Mouse (Mus musculus): ENCODE measurements around the gene Atp11c. TPM values are rescaled to one million over a fixed set of nuclear protein-coding genes. Genes with fewer than 3 reads are reported as not detected.
A peak's percentile ranks its signal among the peaks of the same experiment; 100 is the strongest.

Atp11c gene
- polyA plus RNA-seq, 1 experiment from 2014 or later: 10.7 TPM

- Histone ChIP-seq H3K27ac (ENCODE audit: low read depth) (peak overlapping the region; percentile 95), H3K9me3 (ENCODE audit: control insufficient read depth, low read length) (no peaks in the 10 kb centered on the region), H3K4me2 (ENCODE audit: low read length) (peak overlapping the region; percentile 33), H3K36me3 (ENCODE audit: control insufficient read depth, insufficient read depth, low read length) (no peaks in the 10 kb centered on the region), H3K4me1 (replicated peaks; ENCODE audit: control insufficient read depth, insufficient read depth, low read length) (no peaks in the 10 kb centered on the region), H3K27me3 (replicated peaks; ENCODE audit: control insufficient read depth, insufficient read depth, low read length) (no peaks in the 10 kb centered on the region), H3K9ac (ENCODE audit: low read length) (peak overlapping the region; percentile 87), H3K4me3 (ENCODE audit: low read depth, low read length) (peak overlapping the region; percentile 55)
- 3% methylated on average over 16 of the region's 17 CpGs for WGBS
- ATAC-seq (replicated peaks; ENCODE audit: low FRiP score, low TSS enrichment, low read depth): peak; percentile 90
- DNase-seq (ENCODE audit: low spot score): no peak
These were observed 187.8 kb downstream of the Atp11c start for GRCm38 (mm10) chrX:60404668-60405044.

GRCm38 (mm10) chrX:60403764-60404667 is 188.5 kb downstream of the Atp11c start:
- DNase-seq (ENCODE audit: low spot score) (peak; percentile 87), ATAC-seq (replicated peaks; ENCODE audit: low FRiP score, low TSS enrichment, low read depth) (peak; percentile 86)
- Histone ChIP-seq H3K36me3 (ENCODE audit: control insufficient read depth, insufficient read depth, low read length) (no peaks in the 10 kb centered on the region), H3K4me2 (ENCODE audit: low read length) (peak overlapping the region; percentile 55), H3K27me3 (replicated peaks; ENCODE audit: control insufficient read depth, insufficient read depth, low read length) (no peaks in the 10 kb centered on the region), H3K9ac (ENCODE audit: low read length) (peak overlapping the region; percentile 87), H3K27ac (ENCODE audit: low read depth) (peak overlapping the region; percentile 95), H3K4me3 (ENCODE audit: low read depth, low read length) (peak overlapping the region; percentile 55), H3K4me1 (replicated peaks; ENCODE audit: control insufficient read depth, insufficient read depth, low read length) (no peaks in the 10 kb centered on the region), H3K9me3 (ENCODE audit: control insufficient read depth, low read length) (no peaks in the 10 kb centered on the region)
- 10% methylated on average over 71 of the region's 126 CpGs for WGBS

DNA sequence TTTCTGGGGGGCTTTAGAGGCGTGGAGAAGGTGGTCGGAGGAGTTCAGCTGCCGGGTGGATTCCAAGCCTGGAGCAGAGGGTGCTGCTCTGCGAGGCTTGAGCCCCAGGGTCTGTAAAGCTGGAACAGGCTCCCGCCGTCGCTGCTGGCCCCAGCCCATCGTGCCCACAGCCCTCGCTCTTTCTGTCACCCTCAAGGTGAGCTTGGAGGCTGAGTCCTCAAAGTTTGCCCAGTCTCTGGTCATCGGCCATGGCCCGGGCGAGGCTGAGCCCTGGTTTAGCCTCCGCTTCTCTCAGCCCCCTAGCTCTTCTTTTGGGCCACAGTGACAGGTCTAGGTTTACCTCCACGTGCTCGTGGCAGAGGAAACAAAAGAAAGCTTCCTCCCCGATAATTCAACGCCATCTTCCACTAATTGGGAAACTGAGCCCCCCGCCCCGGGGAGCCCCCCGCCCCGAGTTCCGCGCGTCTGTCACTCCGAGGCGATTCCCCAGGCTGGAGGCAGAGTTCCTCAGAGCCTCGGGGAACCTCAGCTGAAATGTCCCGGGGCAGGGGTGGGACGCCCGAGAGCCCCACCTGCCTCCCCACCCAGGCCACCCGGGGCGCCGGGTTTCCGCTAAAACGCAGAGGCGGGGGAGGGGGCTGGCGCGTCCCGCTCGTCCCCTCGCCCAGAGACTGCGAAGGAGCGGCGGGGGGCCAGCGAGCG is 189.3 kb downstream of the Atp11c start:
- H3K9me3 ChIP-seq (ENCODE audit: control insufficient read depth, low read length): no peaks in the 10 kb centered on the region
- WGBS: 12% methylated on average over 42 of the region's 46 CpGs
- no peak; the same call in 1 of the 2 replicates for ATAC-seq (replicated peaks; ENCODE audit: low FRiP score, low TSS enrichment, low read depth)

GRCm38 (mm10) chrX:60394292-60394691 is 198.2 kb downstream of the Atp11c start:
- Histone ChIP-seq H3K36me3 (ENCODE audit: control insufficient read depth, insufficient read depth, low read length) (no peaks in the 10 kb centered on the region), H3K27me3 (replicated peaks; ENCODE audit: control insufficient read depth, insufficient read depth, low read length) (no peaks in the 10 kb centered on the region), H3K9ac (ENCODE audit: low read length) (no peak overlapping the region), H3K4me1 (replicated peaks; ENCODE audit: control insufficient read depth, insufficient read depth, low read length) (no peaks in the 10 kb centered on the region), H3K4me2 (ENCODE audit: low read length) (no peak overlapping the region), H3K27ac (ENCODE audit: low read depth) (no peak overlapping the region), H3K9me3 (ENCODE audit: control insufficient read depth, low read length) (no peaks in the 10 kb centered on the region), H3K4me3 (ENCODE audit: low read depth, low read length) (no peak overlapping the region)
- ATAC-seq (replicated peaks; ENCODE audit: low FRiP score, low TSS enrichment, low read depth) (no peak), DNase-seq (ENCODE audit: low spot score) (no peak)
- WGBS: 73% methylated on average over 4 of the region's 4 CpGs

More for the DNA sequence above, 189.3 kb downstream of the Atp11c start:
- no peaks in the 10 kb centered on the region for H3K4me1 ChIP-seq (replicated peaks; ENCODE audit: control insufficient read depth, insufficient read depth, low read length)
- H3K4me3 ChIP-seq (ENCODE audit: low read depth, low read length): peak overlapping the region; percentile 55
- DNase-seq (ENCODE audit: low spot score): peak; percentile 66
- no peaks in the 10 kb centered on the region for H3K36me3 ChIP-seq (ENCODE audit: control insufficient read depth, insufficient read depth, low read length)
- H3K27ac ChIP-seq (ENCODE audit: low read depth): no peak overlapping the region
- peak overlapping the region; percentile 55 for H3K4me2 ChIP-seq (ENCODE audit: low read length)
- no peaks in the 10 kb centered on the region for H3K27me3 ChIP-seq (replicated peaks; ENCODE audit: control insufficient read depth, insufficient read depth, low read length)
- peak overlapping the region; percentile 61 for H3K9ac ChIP-seq (ENCODE audit: low read length)

DNA sequence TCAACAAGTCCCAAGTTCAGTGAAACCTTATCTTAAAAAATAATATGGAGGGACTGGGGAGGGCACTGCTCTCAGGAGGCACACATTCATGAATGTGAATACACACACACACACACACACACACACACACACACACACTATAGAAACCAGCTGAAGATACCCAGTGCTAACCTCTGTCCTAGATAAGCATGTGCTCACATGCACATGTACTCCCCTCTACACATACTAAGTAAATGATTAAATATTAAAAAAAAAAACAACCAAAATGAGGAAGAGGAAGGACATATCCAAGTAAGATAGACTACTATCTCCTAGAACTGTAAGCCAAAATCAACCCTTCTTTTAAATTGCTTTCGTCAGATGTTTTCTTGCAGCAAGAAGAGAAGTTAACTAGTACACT is 205.6 kb downstream of the Atp11c start:
- ATAC-seq (replicated peaks; ENCODE audit: low FRiP score, low TSS enrichment, low read depth) (no peak), DNase-seq (ENCODE audit: low spot score) (no peak)
- no peak overlapping the region for H3K4me2 ChIP-seq (ENCODE audit: low read length)
- H3K9me3 ChIP-seq (ENCODE audit: control insufficient read depth, low read length): no peaks in the 10 kb centered on the region
- WGBS: 100% methylated on average over 1 of the region's 1 CpGs
- H3K4me3 ChIP-seq (ENCODE audit: low read depth, low read length): no peak overlapping the region
- H3K27me3 ChIP-seq (replicated peaks; ENCODE audit: control insufficient read depth, insufficient read depth, low read length): no peaks in the 10 kb centered on the region
- no peak overlapping the region for H3K27ac ChIP-seq (ENCODE audit: low read depth)
- H3K9ac ChIP-seq (ENCODE audit: low read length): no peak overlapping the region
- H3K36me3 ChIP-seq (ENCODE audit: control insufficient read depth, insufficient read depth, low read length): no peaks in the 10 kb centered on the region
- H3K4me1 ChIP-seq (replicated peaks; ENCODE audit: control insufficient read depth, insufficient read depth, low read length): no peaks in the 10 kb centered on the region

DNA sequence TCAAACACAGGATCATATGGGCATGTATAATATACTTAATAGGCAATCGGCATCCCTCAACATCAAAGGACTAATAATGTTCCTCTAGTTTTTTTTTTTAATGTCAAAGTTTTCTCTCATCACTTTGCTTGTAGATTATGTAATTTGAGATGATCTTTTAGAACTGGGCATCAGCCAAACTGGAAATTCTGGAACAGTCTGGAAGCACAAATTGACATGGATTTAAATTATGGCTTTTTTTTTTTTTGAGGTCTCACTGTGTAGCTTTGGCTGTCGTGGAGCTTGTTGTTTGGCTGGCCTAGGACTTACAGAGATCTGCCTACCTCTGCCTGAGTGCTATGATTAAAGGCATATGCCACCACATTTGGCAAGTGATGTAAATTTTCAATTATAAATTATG is 210.8 kb downstream of the Atp11c start:
- 66% methylated on average over 2 of the region's 2 CpGs for WGBS

GRCm38 (mm10) chrX:60380386-60380785 is 212.1 kb downstream of the Atp11c start:
- Histone ChIP-seq H3K36me3 (ENCODE audit: control insufficient read depth, insufficient read depth, low read length) (no peaks in the 10 kb centered on the region), H3K27ac (ENCODE audit: low read depth) (no peak overlapping the region), H3K27me3 (replicated peaks; ENCODE audit: control insufficient read depth, insufficient read depth, low read length) (no peaks in the 10 kb centered on the region), H3K4me1 (replicated peaks; ENCODE audit: control insufficient read depth, insufficient read depth, low read length) (no peaks in the 10 kb centered on the region), H3K4me2 (ENCODE audit: low read length) (no peak overlapping the region), H3K9me3 (ENCODE audit: control insufficient read depth, low read length) (no peaks in the 10 kb centered on the region), H3K4me3 (ENCODE audit: low read depth, low read length) (no peak overlapping the region), H3K9ac (ENCODE audit: low read length) (no peak overlapping the region)
- DNase-seq (ENCODE audit: low spot score): no peak
- ATAC-seq (replicated peaks; ENCODE audit: low FRiP score, low TSS enrichment, low read depth): no peak

More for the DNA sequence above, 210.8 kb downstream of the Atp11c start:
- ATAC-seq (replicated peaks; ENCODE audit: low FRiP score, low TSS enrichment, low read depth) (no peak), DNase-seq (ENCODE audit: low spot score) (no peak)
- H3K27ac ChIP-seq (ENCODE audit: low read depth): no peak overlapping the region
- no peak overlapping the region for H3K9ac ChIP-seq (ENCODE audit: low read length)
- no peaks in the 10 kb centered on the region for H3K4me1 ChIP-seq (replicated peaks; ENCODE audit: control insufficient read depth, insufficient read depth, low read length)
- no peaks in the 10 kb centered on the region for H3K36me3 ChIP-seq (ENCODE audit: control insufficient read depth, insufficient read depth, low read length)
- H3K9me3 ChIP-seq (ENCODE audit: control insufficient read depth, low read length): no peaks in the 10 kb centered on the region
- H3K4me2 ChIP-seq (ENCODE audit: low read length): no peak overlapping the region
- no peaks in the 10 kb centered on the region for H3K27me3 ChIP-seq (replicated peaks; ENCODE audit: control insufficient read depth, insufficient read depth, low read length)
- no peak overlapping the region for H3K4me3 ChIP-seq (ENCODE audit: low read depth, low read length)

DNA sequence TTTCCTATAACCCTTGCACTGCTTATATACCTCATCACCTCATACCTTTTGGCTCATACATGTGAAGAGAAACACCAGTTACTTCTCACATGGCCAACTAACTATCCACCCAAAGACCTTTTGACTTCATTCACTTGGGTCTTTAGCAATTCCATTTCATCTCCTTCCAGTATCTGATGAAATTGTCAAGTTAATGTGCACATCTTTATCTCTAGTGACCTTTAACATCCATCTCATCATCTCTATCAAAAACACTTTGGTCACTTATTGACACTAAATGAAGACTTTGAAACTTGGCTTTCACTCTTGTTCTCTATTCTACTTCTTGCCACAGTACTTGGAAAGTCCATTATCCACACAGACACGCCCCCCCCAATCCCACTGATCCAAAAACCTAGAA is 243.8 kb downstream of the Atp11c start:
- whole genome bisulfite sequencing: 89% methylated on average over 1 of the region's 1 CpGs
- H3K9ac ChIP-seq (ENCODE audit: low read length): no peak overlapping the region

More for the DNA sequence above, 243.8 kb downstream of the Atp11c start:
- Histone ChIP-seq H3K4me2 (ENCODE audit: low read length) (no peak overlapping the region), H3K27me3 (replicated peaks; ENCODE audit: control insufficient read depth, insufficient read depth, low read length) (no peaks in the 10 kb centered on the region), H3K4me1 (replicated peaks; ENCODE audit: control insufficient read depth, insufficient read depth, low read length) (no peaks in the 10 kb centered on the region), H3K27ac (ENCODE audit: low read depth) (no peak overlapping the region), H3K36me3 (ENCODE audit: control insufficient read depth, insufficient read depth, low read length) (no peaks in the 10 kb centered on the region), H3K9me3 (ENCODE audit: control insufficient read depth, low read length) (no peaks in the 10 kb centered on the region), H3K4me3 (ENCODE audit: low read depth, low read length) (no peak overlapping the region)
- no peak for ATAC-seq (replicated peaks; ENCODE audit: low FRiP score, low TSS enrichment, low read depth)
- no peak for DNase-seq (ENCODE audit: low spot score)

Measured in intestine, embryonic 14.5 days (tissue).